Mouse (Mus musculus) kidney, postnatal 14 days (tissue): ENCODE measurements around the gene Gm45208.

Source experiments
- DNase-seq: peaks from one replicate; pipeline ENCODE4 v3.0.0; 2022; ENCODE audit warnings: mixed read lengths

Gene Gm45208

GRCm38 (mm10) chrX:7775501-7776205 lies 53.6 kb downstream of the Gm45208 start:
- no peak for DNase-seq

- DNase-seq = peak; percentile 61
These were observed 54.5 kb downstream of the Gm45208 start for GRCm38 (mm10) chrX:7776329-7777082.

- no peak for DNase-seq
These were observed 56.6 kb downstream of the Gm45208 start for GRCm38 (mm10) chrX:7778450-7779244.

- DNase-seq = no peak
These were observed 57.2 kb downstream of the Gm45208 start for GRCm38 (mm10) chrX:7779294-7779693.
